Mouse (Mus musculus) small intestine, adult 2 months (tissue): Measurements from ENCODE around the gene Selenof. TPM values are rescaled to one million over a fixed set of nuclear protein-coding genes. Genes with fewer than 3 reads are reported as not detected.

ENCODE experiments used
- H3K27ac ChIP-seq: fragments of 200-500 bp; 2 replicates; pipeline ENCODE4 v1.5.1; 2012; ENCODE audit warnings: low read depth, low read length, control low read depth, inconsistent platforms; ENCODE audit not compliant: insufficient read depth
- H3K27me3 ChIP-seq: fragments of 200-500 bp; 2 replicates; pipeline ENCODE4 v1.6.1; 2012; ENCODE audit warnings: mild to moderate bottlenecking, moderate library complexity, low read length, inconsistent platforms; ENCODE audit not compliant: control insufficient read depth, insufficient read depth
- H3K36me3 ChIP-seq: fragments of 200-500 bp; 2 replicates; pipeline ENCODE4 v1.6.1; 2012; ENCODE audit warnings: mild to moderate bottlenecking, low read length, control low read depth, inconsistent platforms; ENCODE audit not compliant: control insufficient read depth, insufficient read depth
- H3K4me1 ChIP-seq: fragments of 200-500 bp; 2 replicates; pipeline ENCODE4 v1.6.1; 2012; ENCODE audit warnings: low read length, inconsistent platforms, mixed read lengths; ENCODE audit not compliant: control insufficient read depth, insufficient read depth, insufficient read length
- H3K4me3 ChIP-seq: fragments of 200-500 bp; 2 replicates; pipeline ENCODE4 v1.5.1; 2012; ENCODE audit warnings: low read depth, mild to moderate bottlenecking, control low read depth, inconsistent platforms, low read length, moderate library complexity
- CTCF ChIP-seq: fragments of 200-500 bp; IDR thresholded peaks from 2 replicates; pipeline ENCODE4 v1.5.1; 2012; ENCODE audit warnings: low read depth, mild to moderate bottlenecking, control low read depth, inconsistent platforms, low read length, moderate library complexity, mixed read lengths; ENCODE audit not compliant: insufficient replicate concordance, insufficient read length; ENCODE audit errors: extremely low read depth
- POLR2A ChIP-seq: fragments of 200-500 bp; IDR thresholded peaks from 2 replicates; pipeline ENCODE4 v1.6.1; 2012; ENCODE audit warnings: low read depth, mild to moderate bottlenecking, control low read depth, inconsistent platforms, low read length, moderate library complexity
- WGBS: fragments of 180-500 bp; shearing (Covaris S2); methylation state at CpG from one replicate; pipeline ENCODE4 v1.1.7; 2018; 5-methylcytosine and 5-hydroxymethylcytosine counted together
- polyA plus RNA-seq: library from polyadenylated mRNA; depleted of rRNA; stranded (reverse); fragments of >200 nt; gene quantifications from 2 replicates; pipeline ENCODE4 v1.2.3, GENCODE M21; 2012

Gene Selenof
- polyA plus RNA-seq, 1 experiment, result 74.2 TPM

DNA sequence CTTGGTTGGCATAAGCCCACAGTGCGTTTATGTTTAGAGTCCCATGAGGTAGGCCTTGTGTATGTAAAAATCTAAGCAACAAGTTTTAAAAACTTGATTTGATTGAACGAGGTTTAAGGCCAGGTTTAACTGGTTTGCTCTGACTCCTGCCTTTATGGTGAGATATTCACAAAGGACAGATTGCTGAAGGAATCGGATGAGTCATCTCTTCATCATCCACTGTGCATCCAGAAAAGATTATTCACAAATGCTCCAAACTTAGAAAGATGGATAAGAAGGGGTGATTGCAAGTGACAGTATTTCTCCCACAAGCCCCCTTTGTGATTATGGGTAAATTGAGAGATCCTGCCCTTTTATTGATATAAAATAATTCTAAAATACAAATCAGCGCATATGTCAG is 8.8 kb downstream of the Selenof start:
- Histone ChIP-seq H3K4me1 (peaks cover 7% of the 10 kb centered on the region), H3K36me3 (peaks cover 19% of the 10 kb centered on the region), H3K27ac (no peak overlapping the region), H3K27me3 (no peaks in the 10 kb centered on the region), H3K4me3 (no peak overlapping the region)
- TF ChIP-seq CTCF (no peak), POLR2A (no peak)
- 90% methylated on average over 4 of the region's 4 CpGs for WGBS

GRCm38 (mm10) chr3:144579796-144580195 is 9.7 kb downstream of the Selenof start:
- TF ChIP-seq CTCF, result no peak
- TF ChIP-seq POLR2A, result no peak
- Histone ChIP-seq H3K27me3 (no peaks in the 10 kb centered on the region), H3K36me3 (peaks cover 18% of the 10 kb centered on the region), H3K4me3 (no peak overlapping the region), H3K27ac (no peak overlapping the region), H3K4me1 (peaks cover 6% of the 10 kb centered on the region)
- 65% methylated on average over 5 of the region's 5 CpGs for WGBS

DNA sequence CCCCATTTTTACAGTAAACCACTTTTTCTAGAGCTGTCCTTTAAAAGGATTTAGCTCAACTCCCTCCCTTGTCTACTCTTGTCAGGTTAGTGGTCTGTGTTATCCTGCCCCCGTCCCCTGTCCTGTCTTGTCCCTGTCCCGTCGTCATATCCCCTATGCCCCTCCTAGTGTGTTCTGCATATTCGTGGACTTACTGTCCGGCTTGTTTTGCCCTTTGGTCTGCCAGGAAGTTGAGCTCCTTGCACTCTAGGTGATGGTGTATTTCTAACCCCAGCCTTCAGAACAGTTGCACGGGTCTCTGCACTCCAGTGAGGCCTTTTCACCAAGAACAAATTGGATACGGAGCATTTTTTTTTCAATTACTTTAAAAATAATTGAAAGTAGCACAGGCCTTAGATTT is 10.2 kb downstream of the Selenof start:
- Histone ChIP-seq H3K4me1 (peaks cover 6% of the 10 kb centered on the region), H3K36me3 (peaks cover 18% of the 10 kb centered on the region), H3K4me3 (no peak overlapping the region), H3K27me3 (no peaks in the 10 kb centered on the region), H3K27ac (no peak overlapping the region)
- WGBS, result 72% methylated on average over 7 of the region's 7 CpGs
- no peak for TF ChIP-seq POLR2A
- TF ChIP-seq CTCF, result no peak

DNA sequence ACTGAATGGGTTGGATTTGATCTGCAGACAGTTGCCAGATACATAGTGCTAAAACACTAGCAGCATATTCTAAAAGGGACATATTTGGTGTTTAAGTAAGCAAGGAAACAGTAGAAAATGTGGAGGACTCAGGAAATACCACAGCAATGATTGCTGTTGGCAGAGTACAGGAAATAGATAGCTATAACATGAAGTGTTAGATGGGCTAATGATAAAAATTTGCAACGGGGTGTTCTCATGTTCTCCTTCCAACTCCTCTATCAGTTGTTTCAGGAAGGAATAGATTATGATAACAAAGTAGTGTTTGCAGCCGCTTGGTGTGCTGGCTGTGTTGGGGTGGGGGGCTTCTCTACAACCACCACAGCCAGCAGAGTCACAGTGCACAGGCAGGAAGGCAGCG is 11.7 kb downstream of the Selenof start:
- TF ChIP-seq POLR2A, result no peak
- TF ChIP-seq CTCF, result no peak
- Histone ChIP-seq H3K4me3 (no peak overlapping the region), H3K36me3 (peaks cover 20% of the 10 kb centered on the region), H3K27ac (no peak overlapping the region), H3K27me3 (no peaks in the 10 kb centered on the region), H3K4me1 (peaks cover 5% of the 10 kb centered on the region)
- WGBS, result 60% methylated on average over 3 of the region's 3 CpGs

DNA sequence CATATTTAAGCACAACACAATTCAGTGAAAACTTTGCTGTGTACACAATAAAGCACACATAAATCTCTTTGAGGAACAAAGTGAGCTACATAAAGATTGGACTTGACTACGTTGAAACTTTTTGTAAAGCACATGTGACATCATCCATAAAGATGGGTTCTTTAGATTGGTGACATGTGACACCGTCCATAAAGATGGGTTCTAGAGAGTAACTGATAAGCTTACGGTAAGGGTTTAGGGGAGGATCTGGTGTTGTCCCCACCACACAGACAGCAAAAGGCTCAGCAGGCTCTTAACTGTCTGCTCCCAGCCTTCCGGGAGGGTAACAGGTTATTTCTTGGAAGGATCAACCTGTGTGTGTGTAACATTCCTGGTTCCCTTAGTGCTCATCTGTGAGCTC is 12.2 kb downstream of the Selenof start:
- H3K27ac ChIP-seq, result no peak overlapping the region
- TF ChIP-seq POLR2A, result no peak
- TF ChIP-seq CTCF, result no peak
- no peaks in the 10 kb centered on the region for H3K27me3 ChIP-seq
- 74% methylated on average over 4 of the region's 4 CpGs for WGBS
- H3K4me3 ChIP-seq, result no peak overlapping the region
- peaks cover 22% of the 10 kb centered on the region for H3K36me3 ChIP-seq
- peaks cover 5% of the 10 kb centered on the region for H3K4me1 ChIP-seq

DNA sequence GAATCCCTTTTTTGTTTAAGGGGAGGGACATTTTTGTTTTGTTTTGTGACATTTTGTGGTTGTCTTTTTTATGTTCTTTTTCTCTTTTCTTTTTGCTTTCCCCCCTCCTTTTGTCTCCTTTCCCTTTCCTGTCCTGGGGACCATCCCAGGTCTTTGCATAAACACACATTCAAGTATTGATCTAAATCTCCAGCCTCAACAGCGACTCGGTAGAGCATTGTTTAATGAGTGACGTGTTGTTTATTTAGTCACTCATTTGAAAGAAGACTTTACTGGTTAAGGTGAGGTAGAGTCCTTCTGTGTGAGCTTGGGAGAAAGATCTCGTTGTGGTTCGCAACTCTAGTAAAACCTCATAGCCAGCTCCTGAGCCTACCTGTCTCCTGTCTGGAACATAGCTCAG is 13.7 kb downstream of the Selenof start:
- H3K27ac ChIP-seq, result no peak overlapping the region
- 41% methylated on average over 5 of the region's 5 CpGs for WGBS

GRCm38 (mm10) chr3:144584789-144585553 is 14.9 kb downstream of the Selenof start:
- Histone ChIP-seq H3K36me3 (peaks cover 10% of the 10 kb centered on the region), H3K27me3 (no peaks in the 10 kb centered on the region), H3K4me3 (no peak overlapping the region), H3K4me1 (peaks cover under 1% of the 10 kb centered on the region), H3K27ac (no peak overlapping the region)
- WGBS, result 81% methylated on average over 6 of the region's 6 CpGs
- no peak for TF ChIP-seq CTCF
- no peak for TF ChIP-seq POLR2A

More for the DNA sequence above, 13.7 kb downstream of the Selenof start:
- peaks cover 19% of the 10 kb centered on the region for H3K36me3 ChIP-seq
- TF ChIP-seq POLR2A, result no peak
- no peak for TF ChIP-seq CTCF
- no peak overlapping the region for H3K4me3 ChIP-seq
- H3K27me3 ChIP-seq, result no peaks in the 10 kb centered on the region
- H3K4me1 ChIP-seq, result peaks cover 5% of the 10 kb centered on the region

GRCm38 (mm10) chr3:144586731-144587130 is 16.6 kb downstream of the Selenof start:
- H3K27me3 ChIP-seq, result no peaks in the 10 kb centered on the region
- no peak overlapping the region for H3K27ac ChIP-seq
- H3K4me3 ChIP-seq, result no peak overlapping the region
- peaks cover 18% of the 10 kb centered on the region for H3K36me3 ChIP-seq
- TF ChIP-seq CTCF (no peak), POLR2A (no peak)
- WGBS, result 73% methylated on average over 7 of the region's 7 CpGs
- H3K4me1 ChIP-seq, result no peaks in the 10 kb centered on the region
